Mouse (Mus musculus) CD4-positive, CD25-positive, alpha-beta regulatory T cell, adult 4 months (primary cell): ENCODE results near the gene Pak1. TPM values are rescaled to one million over a fixed set of nuclear protein-coding genes. Genes with fewer than 3 reads are reported as not detected.
A peak's percentile ranks its signal among the peaks of the same experiment; 100 is the strongest.
"Not testable (repeated sequence)": the region's sequence is repeated elsewhere in the genome, so short reads cannot be mapped to it uniquely, and the experiment has no call there.

Experiments
- ATAC-seq: one replicate; pipeline ENCODE4 v1.8.0; 2017
- polyA plus RNA-seq, 2 experiments: library from polyadenylated mRNA; unstranded; fragments of 100-300 nt; shearing (Covaris generic); gene quantifications; one replicate each; pipeline ENCODE4 v1.2.1; 2017

Pak1 gene
- polyA plus RNA-seq, 2 experiments from 2014 or later: 4.7 to 5.8 TPM

DNA sequence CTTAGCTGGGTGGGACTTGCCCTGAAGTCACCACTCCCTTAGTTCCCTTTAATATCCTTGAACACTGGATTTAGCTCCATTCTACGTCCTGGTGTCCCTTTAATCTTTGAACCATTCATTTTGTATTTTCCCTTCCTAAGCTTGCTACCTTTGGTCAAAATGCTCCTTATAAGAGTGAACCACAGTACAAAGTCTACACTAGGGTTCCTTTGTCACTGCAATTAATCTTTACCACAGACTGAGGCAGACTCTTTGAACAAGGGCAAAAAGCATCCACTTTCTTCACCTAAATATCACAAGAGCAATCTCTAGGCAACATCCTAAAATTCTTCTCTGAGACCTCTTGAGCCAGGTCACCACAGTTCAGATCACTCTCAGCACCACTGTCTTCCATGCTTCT lies 8.1 kb upstream of the Pak1 start:
- ATAC-seq: no peak

DNA sequence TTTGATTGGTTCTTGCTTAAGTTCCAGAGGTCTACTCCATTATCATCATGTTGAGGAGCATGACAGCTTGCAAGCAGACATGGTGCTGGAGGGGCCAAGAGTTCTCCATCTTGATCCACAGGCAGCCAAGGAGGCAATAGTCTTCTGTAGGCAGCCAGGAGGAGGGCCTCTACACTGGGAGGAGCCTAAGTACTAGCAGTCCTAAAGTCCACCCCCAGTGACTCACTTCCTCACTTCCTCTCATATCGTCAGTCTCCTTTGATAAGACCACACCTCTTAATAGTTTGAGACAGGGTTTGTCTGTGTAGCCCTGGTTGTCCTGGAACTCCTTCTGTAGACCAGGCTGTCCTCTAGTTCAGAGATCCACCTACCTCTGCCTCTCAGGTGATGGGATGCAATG lies 7.5 kb upstream of the Pak1 start:
- no peak for ATAC-seq

DNA sequence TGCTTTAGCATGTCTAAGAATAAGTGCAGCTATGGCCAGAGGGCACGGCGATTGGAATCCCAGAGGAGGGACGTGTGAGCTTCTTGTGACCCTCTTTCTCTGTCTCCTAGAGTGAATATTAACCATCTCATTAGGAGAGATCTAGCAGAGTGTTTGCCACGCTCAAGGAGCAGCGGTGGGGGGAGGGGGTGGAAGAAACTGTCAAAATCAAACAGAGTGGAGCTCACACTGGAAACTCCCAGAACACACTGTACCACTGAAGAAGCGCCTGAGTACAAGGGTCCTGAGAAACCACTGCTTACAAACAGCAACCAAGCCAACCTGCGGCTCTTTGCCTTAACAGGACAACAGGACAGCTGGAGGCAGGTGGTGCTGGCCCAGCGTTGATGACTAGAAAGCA lies 6.8 kb upstream of the Pak1 start:
- no peak for ATAC-seq

DNA sequence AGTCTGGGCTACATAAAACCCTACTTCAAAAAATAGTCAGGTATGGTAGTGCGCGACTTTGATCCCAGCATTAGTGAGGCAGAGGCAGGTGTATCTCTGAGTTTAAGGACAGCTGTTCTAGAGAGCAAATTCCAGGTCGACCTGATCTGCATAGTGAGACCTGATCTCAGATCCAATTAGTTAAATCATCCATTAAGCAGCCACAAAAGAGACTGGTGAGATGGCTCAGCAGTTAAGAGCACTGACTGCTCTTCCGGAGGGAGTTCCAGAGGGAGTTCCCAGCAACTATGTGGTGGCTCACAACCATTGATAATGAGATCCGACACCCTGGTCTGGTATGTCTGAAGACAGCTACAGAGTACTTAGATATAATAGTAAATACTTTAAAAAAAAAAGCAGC lies 4.8 kb upstream of the Pak1 start:
- no peak for ATAC-seq

DNA sequence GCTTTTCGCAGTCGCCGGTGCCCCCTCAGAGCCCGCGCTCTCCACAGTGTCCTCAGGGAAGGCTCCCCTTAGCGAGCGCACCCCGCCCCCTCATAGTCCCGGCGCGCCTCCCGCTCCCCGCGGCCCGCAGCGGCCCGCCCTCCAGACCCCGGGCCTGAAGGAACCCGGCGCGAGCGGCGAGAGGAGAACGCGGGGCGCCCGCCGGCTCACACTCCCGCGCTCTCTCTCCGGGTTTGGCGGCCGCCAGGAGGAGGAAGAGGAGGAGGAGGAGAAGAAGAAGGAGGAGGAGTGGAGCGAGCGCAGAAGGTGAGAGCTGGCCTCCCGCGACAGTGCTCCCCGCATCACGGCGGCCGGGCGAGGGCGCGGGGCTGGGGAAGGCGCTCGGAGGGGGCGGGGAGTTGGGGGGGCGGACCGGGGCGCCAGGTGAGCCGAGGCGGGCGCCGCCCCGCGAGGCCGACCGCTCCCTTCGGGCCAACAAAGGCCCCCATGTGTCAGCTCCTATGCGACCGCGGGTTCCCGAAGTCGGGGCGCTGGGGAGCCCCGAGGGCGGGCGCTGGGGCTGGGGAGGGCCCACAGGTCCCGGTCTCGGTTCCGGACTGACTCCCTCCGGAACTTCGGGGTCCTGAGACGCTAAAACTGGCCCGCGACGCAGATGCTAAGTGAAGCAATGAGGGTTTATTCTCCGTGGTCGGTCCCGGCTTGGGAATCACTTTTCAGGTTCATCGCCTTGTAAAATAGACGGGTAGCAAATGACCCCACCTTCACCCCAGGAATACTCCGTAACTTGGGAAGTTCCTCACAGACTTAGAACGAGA lies 535 bp downstream of the Pak1 start:
- peak; percentile 35 for ATAC-seq

DNA sequence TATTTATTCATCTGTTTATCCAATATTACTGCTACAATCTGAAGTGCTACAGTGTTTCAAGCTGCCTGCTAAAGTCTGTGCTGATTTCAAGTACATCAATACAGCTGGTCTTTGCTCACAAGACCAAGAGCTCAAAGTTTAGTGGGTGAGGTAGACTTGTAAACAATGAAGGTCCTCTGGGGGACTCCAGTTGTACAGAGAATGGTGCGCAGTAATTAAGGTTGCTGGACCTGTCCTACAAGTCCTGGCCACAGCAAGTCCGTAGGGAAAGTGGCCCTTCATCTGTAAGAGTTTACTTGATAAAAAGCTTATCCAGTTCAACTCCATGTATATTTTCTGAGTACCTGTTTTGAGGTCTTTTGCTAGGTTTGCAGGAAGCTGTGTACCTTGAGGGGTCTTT lies 1.9 kb downstream of the Pak1 start:
- ATAC-seq: no peak

DNA sequence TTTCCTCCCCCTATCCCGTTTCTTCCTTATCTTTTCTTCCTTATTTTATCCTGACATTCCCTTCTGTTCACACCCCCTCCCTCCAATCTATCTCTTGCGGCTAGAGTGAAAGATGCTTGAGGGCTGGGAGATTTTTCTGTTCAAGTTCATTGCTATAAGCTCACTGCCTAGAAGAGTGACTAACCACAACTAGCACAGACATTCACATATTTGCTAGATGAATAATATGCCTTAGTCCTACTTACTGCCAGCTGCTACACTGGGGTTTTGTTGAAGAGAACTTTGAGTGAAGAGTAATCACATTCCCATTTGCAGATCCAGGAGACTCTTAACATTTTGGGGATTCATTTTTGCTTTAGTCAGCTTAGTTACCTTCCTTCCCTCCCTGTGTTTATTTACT lies 4.0 kb downstream of the Pak1 start:
- ATAC-seq: no peak

DNA sequence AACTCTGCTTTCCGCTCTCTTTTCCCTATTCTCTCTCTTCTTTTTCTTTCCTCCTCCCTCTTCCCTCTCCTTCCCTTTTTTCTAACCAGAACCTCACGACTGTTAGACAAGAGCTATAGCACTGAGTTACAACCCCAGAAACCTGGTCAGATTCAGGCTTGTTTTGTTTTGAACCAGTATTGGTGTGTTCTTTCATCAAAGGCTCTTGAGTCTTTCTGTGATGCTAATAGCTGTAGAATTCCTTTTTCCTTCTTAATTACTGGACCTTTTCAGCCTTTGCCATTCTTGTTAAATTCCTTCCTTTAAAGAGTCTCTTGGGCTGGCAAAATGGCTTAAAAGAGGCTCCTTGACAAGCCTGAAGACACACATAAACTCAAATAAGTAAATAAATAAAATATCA lies 14.8 kb downstream of the Pak1 start:
- ATAC-seq: no peak

DNA sequence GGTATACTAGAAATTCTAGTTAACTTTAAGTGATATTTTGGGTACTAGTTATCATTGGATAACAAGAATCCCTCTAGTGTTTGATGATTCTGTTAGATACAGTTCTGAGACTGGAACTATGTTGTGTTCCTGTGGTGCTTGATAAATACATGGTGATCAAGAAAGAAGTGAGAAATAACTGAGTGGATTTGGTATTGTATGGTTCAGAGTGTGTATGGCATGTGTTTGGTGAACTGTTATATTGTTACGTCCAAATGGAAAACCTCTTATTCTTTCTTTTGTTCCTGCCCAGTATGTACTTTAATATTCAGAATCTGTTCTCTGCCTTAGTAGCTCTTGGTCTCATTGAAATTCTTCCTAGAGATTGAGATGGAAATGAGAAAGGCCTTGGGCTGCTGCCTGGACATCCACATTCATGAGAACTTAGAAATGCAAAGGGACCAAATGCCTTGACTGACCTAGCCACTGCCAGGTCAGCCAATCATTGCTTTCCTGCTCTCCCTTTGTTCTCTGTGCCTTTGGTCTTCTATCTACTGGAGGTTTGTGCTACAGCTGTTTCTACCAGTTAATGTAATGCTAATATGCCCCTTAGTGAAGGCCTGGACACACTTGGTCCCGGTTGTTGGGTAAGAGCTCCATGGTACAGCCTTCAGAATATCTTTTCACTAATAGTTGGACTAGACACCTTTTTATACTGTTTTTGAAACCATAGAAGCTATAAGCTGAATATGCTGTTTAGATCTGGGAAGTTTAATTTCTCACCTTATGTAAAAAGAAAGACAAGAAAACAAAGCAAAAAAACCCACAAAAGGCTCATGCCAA lies 16.1 kb downstream of the Pak1 start:
- no peak for ATAC-seq

DNA sequence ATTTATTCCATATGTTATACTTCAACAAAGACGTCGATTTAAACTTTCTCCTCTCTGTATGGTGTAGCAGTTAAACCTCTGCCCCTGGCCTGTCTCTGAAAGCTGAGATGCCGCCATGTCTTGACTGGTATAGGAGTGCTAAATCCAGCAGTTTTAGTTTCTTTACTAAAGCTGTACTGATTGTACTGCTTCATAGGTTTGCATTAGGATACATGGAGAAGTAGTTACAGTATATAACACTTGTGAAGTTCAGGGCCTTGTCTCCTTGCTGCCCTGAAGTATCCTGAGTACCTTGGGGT lies 16.7 kb downstream of the Pak1 start:
- ATAC-seq: no peak

DNA sequence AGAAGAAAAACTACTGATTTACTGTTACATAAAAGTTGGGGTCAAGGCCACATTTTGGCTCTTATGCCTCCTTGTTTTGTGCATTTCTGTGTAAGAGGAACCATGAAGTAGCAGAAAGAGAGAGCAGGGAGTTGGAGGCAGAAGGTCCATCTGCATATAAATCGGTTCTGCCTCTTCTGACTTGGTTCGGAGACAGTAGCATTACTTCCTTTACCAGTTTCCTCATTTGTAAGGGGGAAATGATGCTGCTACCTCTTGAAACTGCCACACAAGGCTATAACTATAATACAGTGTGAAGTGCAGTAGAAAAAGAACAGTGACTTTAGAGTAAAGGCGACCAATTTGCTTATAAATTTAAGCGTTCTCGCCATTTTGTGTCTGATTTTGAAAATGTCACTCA lies 21.0 kb downstream of the Pak1 start:
- ATAC-seq: no peak

DNA sequence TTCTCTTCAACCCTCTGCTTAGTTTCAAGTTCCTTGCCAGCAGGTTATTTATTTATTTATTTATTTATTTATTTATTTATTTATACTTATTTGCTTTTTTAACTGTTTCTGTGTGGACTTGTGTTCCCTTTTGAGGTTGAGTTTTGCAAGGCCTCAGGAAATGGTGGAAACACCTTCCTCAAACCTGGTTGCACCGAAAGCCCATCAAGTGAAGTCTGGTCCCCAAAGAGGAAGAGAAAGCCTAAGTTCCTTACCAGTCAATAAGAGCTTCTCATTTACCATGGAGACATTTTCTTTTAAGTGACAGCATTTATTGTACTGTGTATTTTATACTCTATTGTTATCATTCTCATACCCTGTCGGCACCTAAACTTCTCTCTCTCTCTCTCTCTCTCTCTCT lies 33.5 kb downstream of the Pak1 start:
- ATAC-seq: no peak

DNA sequence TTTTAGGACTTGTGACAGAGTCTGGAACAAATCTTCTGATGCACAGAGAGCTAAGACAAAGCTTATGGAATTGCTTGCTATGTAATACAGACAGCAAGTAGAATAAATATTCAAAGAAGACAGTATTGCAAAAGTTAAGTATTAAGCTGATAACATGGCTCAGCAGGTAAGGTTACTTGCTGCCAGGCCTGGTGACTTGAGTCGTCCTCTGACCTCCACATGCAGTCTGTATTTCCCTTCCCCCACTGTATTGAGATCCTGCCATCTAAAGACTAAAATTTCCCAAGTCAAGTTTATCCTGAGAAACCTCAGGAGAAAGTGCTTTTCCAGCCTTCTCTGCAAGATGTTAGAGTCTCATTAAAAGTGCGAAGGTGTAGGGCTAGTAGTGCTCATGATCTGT lies 40.8 kb downstream of the Pak1 start:
- no peak for ATAC-seq

DNA sequence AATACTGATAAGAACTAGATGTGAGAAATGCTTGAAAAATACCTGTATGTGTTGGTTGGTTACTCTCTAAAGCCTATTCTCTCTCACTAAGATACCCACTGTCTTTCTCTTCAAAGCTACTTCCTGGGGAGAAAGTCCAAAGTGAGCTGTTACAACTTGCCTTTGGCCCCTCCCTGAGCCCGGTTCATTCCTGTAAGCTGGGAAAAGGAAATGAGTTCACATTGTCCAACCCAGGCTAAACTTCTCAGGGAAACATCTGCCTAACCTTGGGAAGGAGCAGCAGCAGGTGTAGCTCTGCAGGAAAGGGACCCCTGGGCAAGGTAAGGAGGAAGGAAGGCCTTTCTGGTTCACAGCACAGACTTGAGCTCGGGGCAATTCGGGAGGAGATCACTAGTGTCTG lies 42.4 kb downstream of the Pak1 start:
- ATAC-seq: no peak

DNA sequence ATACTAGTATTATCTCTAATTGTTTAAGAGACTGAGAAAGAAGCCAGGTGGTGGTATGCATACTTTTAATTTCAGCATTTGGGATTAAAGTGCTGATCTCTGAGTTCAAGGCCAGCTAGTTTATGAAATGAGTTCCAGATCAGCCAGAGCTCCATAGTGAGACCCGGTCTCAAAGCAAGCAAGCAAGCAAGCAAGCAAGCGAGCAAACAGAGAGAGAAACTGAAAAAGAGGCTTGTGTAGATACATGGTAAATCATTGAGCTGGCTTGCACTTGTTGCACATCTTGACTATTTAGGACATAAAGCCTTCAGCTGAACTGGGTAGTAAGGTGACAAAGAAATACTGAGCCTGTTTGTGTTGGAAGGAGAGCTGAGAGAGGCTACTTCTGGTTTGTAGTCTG lies 44.6 kb downstream of the Pak1 start:
- ATAC-seq: no peak

DNA sequence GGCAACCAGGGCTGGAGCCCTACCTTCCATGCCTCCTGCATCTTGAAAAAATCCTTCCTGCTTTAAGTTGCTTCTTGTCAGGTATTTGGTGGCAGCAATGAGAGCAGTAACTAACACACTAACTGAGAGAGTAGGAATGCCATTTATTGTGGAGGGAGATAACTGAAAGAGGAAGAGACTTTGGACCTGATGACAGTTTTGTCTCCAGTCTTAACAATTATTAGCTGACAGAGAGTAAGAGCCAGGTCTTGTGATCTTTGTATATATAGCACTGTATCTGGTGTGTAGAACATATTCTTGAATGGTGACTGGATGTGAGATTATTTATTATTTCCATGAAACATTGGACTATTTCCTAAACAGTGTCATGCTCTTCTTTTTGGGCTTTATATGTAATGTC lies 50.2 kb downstream of the Pak1 start:
- no peak for ATAC-seq

DNA sequence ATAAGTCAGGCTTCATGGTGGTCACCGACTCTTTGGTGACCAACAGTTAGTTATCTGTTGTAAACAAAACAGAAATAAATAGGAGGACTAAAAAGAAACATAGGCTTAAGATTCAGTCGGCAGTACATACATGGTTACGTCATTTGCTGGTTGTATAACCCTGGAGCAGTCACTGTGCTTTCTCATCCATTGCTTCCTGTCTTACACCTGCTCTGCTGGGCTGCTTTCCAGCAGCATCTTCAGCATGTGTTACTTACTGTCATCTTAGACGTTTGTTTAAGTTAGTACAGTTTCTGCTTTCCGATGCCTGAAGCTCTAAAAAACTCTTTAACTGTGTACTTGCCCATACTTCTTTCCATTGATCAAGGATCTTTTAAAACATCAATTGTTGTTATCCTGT lies 53.0 kb downstream of the Pak1 start:
- no peak for ATAC-seq

DNA sequence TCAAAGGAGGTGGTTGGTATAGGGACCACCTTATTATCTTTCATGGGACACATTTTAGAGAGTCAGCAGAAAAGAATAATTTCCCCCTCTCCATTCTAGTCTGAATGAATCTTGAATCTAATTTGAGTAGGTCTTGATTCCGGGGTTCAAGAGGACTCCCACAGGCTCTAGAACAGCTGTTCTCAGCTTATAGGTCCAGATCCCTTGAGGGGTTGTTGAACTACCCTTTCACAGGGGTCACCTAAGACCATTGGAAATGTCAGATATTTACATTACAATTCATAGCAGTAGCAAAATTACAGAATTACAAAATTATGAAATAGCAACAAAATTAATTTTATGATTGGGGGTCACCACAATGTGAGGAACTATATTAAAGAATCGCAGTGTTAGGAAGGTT lies 54.0 kb downstream of the Pak1 start:
- ATAC-seq: no peak

DNA sequence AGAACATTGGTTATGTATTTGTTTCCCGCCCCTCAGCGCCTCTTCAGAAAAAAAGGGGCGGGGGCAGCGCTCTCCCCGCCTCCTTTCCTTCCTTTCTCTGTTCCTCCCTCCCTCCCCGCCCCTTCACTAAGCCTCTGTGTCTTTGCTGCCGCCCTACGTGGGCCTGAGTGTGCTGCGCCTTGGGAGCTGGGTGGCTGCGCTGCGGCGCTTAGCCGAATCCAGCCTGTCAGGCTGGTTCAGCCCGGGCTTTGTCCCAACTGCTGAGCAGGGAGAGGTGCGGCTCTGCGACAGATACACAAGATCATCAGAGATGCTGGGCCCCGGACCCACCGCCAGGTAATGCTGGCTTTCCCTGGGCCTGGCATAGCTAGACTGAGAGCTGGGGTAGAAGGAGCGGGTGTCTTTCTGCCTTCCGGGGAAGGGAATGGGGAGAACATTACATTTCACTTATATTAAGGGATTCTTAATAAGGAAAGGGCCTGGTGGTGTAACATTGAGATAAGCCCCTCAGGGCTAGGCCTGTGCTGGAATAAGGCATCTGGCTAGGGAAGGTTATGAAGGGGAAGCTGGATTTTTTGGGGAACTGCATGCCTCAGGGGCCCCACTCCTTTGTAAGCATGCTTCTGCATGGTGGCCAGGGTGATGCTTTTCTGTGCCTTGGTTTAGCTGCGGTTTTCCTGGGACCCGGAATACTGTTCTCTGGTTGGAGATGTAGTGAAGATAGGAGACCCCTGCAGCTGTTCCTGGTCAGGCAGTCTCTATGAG lies 54.6 kb downstream of the Pak1 start:
- peak; percentile 95 for ATAC-seq

DNA sequence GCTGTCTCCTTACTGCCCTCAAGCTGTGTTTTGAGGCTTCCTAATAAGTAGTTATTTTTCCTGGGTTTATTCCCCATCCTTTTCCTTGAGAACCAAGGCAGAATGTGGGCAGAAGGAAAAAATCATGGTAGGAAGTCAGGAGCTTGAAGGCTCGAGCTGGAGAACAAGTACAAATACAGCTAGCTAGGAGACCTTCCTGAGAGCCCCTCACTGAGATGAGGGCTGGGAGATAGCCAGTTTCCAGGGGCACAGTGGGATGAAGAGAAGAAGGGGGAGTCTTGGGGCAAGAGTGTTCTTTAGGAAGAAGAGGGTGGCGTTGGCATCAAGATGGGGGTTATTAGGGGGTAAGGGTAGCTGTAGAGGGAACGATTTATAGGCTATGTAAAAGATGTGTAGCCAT lies 56.1 kb downstream of the Pak1 start:
- ATAC-seq: no peak

DNA sequence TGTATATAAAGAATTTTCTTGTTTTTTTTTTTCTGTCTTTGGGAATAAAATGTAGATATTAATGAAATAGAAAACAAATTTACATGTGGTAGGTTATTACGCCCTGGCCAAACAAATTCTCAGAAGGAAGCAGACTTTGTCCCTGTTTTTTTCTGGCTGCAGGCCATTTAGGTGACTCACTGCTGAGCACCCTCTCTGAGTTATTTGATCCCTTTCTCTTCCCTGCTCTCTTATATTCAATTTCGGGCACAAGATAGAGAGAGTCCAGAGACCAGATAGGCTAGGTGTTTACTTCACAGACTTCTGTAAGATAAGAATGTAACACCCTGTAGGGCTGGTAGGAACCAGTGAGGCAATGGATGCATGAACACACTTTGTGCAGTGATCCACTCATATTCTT lies 57.2 kb downstream of the Pak1 start:
- ATAC-seq: no peak

DNA sequence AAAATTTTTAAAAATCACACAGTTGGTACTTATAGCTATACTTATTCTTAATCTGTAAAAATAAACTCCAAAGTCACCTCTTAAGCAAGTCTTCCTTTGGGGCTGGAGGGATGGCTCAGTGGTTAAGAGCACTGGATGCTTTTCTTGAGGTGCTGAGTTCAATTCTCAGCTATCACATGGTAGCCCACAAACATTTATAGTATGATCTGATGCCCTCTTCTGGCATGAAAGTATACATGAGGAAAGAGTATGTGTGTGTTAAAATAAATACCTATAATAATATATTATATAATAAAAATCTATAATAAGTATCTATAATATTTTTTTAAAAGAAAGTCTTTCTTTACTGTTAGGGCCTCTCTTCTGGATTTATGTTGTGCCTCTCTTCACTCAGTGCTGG lies 58.2 kb downstream of the Pak1 start:
- no peak for ATAC-seq

DNA sequence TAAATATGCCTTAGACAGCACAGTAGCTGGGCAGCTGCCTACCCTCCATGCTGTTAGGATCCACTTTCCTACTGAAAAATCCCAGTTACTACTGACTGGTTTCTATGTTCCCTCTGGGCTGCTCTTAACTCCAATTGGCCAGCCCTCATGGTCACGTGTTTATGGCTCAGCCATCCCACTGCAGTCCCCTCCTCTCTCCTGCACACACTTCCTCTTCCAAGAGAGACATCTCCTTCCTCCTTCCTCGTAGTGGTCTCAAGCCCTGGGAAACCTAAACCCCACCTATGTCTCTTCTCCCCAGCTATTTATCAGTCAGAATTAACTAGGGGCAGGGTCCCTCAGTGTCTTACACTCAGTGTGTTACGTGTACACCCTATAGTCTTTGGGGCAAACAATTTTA lies 61.2 kb downstream of the Pak1 start:
- not testable (repeated sequence) for ATAC-seq

DNA sequence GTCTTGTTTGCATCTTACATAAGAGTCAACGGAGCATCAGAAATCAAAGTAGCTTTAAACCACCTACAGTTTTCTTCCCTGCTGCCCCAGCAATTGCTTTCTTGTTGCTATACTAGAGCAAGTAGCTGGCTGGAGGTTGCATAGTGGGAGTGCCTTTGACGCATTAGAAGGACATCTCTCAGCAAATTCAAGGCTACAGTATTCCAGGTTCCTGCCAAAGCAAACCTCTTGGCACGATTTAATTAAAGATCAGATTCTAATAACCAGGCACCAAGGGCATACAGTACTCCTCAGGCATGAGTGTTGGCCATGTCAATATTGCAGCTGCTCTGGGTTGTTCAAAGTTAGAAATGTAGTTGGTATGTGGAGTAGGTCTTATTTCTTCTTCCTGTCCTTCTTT lies 62.0 kb downstream of the Pak1 start:
- no peak for ATAC-seq
